Comparison of ENCODE assay signal across 19 mouse cellular contexts in genomic region chr7:4702334-4702733, GRCm38 (mm10). TPM values are rescaled to one million over a fixed set of nuclear protein-coding genes. Genes with fewer than 3 reads are reported as not detected.
DNase-seq lines count a peak whose midpoint lies in the region; ATAC-seq and TF ChIP-seq lines count a peak whose summit lies in the region.
"Had no signal": no experiment of that assay in that cellular context is flagged by ENCODE, and none has a peak within 500 bp of the region (broad histone marks: within the 10 kb centered on the region; RNA-seq: fewer than 3 reads in every experiment).

No protein-coding gene starts in this region.

- H3K9ac ChIP-seq in forebrain, embryonic 16.5 days (replicated peaks; ENCODE audit: low read depth, low read length) = no peak overlapping the region; the same call in 1 of the 2 replicates
- no peak overlapping the region for H3K9ac ChIP-seq in forebrain, embryonic 11.5 days (ENCODE audit: low read length)
- H3K9ac ChIP-seq in ES-Bruce4 (ENCODE audit: low read depth, poor library complexity, severe bottlenecking) = no peak overlapping the region
- no peak overlapping the region for H3K9ac ChIP-seq in embryonic facial prominence, embryonic 11.5 days (replicated peaks; ENCODE audit: low read length)
- H3K9ac ChIP-seq: embryonic facial prominence, embryonic 12.5 days; liver, embryonic 13.5 days; midbrain, embryonic 12.5 days; neural tube, embryonic 12.5 days had no signal

- WGBS in forebrain, embryonic 16.5 days = 39% methylated on average over 8 of the region's 8 CpGs
- 51% methylated on average over 8 of the region's 8 CpGs for WGBS in forebrain, embryonic 11.5 days
- WGBS in embryonic facial prominence, embryonic 11.5 days = 23% methylated on average over 8 of the region's 8 CpGs

- H3K27ac ChIP-seq in forebrain, embryonic 16.5 days (ENCODE audit: low read length) = peak overlapping the region; percentile 9; the same call in 1 of the 2 replicates
- H3K27ac ChIP-seq in forebrain, embryonic 11.5 days (ENCODE audit: low read depth, low read length) = no peak overlapping the region
- H3K27ac ChIP-seq in layer of hippocampus, adult 2 months = peak overlapping the region; percentile 33
- H3K27ac ChIP-seq in ES-Bruce4 (ENCODE audit: insufficient read depth, low read length) = peak overlapping the region; percentile 74
- no peak overlapping the region for H3K27ac ChIP-seq in embryonic facial prominence, embryonic 11.5 days (replicated peaks; ENCODE audit: low read depth, low read length)
- H3K27ac ChIP-seq: heart, embryonic 10.5 days; liver, embryonic 13.5 days; midbrain, embryonic 12.5 days; neural tube, embryonic 12.5 days had no signal

- TF ChIP-seq EP300 in ES-Bruce4 (IDR thresholded peaks at IDR 0.05; ENCODE audit: insufficient read depth, low read depth, low read length) = peak; percentile 80

- no peak overlapping the region for H3K4me3 ChIP-seq in forebrain, embryonic 16.5 days (replicated peaks; ENCODE audit: low read length)
- H3K4me3 ChIP-seq in forebrain, embryonic 11.5 days (ENCODE audit: low read depth, low read length) = no peak overlapping the region
- no peak overlapping the region for H3K4me3 ChIP-seq in layer of hippocampus, adult 2 months
- H3K4me3 ChIP-seq in ES-Bruce4 (ENCODE audit: low read depth, low read length) = no peak overlapping the region
- no peak overlapping the region for H3K4me3 ChIP-seq in embryonic facial prominence, embryonic 11.5 days (ENCODE audit: low read depth, low read length)
- H3K4me3 ChIP-seq: embryonic facial prominence, embryonic 12.5 days; heart, embryonic 10.5 days; liver, embryonic 13.5 days; midbrain, embryonic 12.5 days; neural tube, embryonic 12.5 days had no signal

- DNase-seq in forebrain, embryonic 11.5 days (ENCODE audit: low spot score) = no peak
- DNase-seq in layer of hippocampus, adult 2 months (ENCODE audit: low spot score in 2 of 2) = no peak
- no peak for DNase-seq in layer of hippocampus, adult 9-11 months
- DNase-seq in embryonic facial prominence, embryonic 11.5 days (ENCODE audit: low spot score) = peak; percentile 54
- no peak for DNase-seq in heart, postnatal 4 days
- DNase-seq in cerebellum, adult 18-20 months = no peak
- DNase-seq: adrenal gland, postnatal 25 days; B cell, adult 2 months; cerebellum, adult 9-11 months; heart, postnatal 14 days; liver, embryonic 13.5 days had no signal

- H3K36me3 ChIP-seq in forebrain, embryonic 16.5 days (ENCODE audit: control insufficient read depth, insufficient read depth) = peaks cover 25% of the 10 kb centered on the region
- peaks cover 6% of the 10 kb centered on the region; the same call in 1 of the 2 replicates for H3K36me3 ChIP-seq in forebrain, embryonic 11.5 days (ENCODE audit: control insufficient read depth, insufficient read depth, low read length)
- H3K36me3 ChIP-seq in ES-Bruce4 (ENCODE audit: control insufficient read depth, insufficient read depth, low read length, poor library complexity, severe bottlenecking) = no peaks in the 10 kb centered on the region
- peaks cover 2% of the 10 kb centered on the region for H3K36me3 ChIP-seq in embryonic facial prominence, embryonic 11.5 days (replicated peaks; ENCODE audit: control insufficient read depth, insufficient read depth, low read depth, low read length)
- H3K36me3 ChIP-seq: liver, embryonic 13.5 days had no signal

- H3K27me3 ChIP-seq in forebrain, embryonic 16.5 days (replicated peaks; ENCODE audit: control insufficient read depth, insufficient read depth, low read length) = no peaks in the 10 kb centered on the region
- no peaks in the 10 kb centered on the region for H3K27me3 ChIP-seq in forebrain, embryonic 11.5 days (ENCODE audit: control insufficient read depth, insufficient read depth, low read length)
- no peaks in the 10 kb centered on the region for H3K27me3 ChIP-seq in ES-Bruce4 (ENCODE audit: control insufficient read depth, insufficient read depth, low read length, poor library complexity, severe bottlenecking)
- no peaks in the 10 kb centered on the region for H3K27me3 ChIP-seq in embryonic facial prominence, embryonic 11.5 days (ENCODE audit: control insufficient read depth, insufficient read depth, low read length)
- H3K27me3 ChIP-seq: embryonic facial prominence, embryonic 12.5 days; midbrain, embryonic 12.5 days; neural tube, embryonic 12.5 days had no signal

- peaks cover 10% of the 10 kb centered on the region; the same call in 1 of the 2 replicates for H3K4me1 ChIP-seq in forebrain, embryonic 16.5 days (replicated peaks; ENCODE audit: control insufficient read depth, insufficient read depth, low read length)
- no peaks in the 10 kb centered on the region for H3K4me1 ChIP-seq in forebrain, embryonic 11.5 days (replicated peaks; ENCODE audit: control insufficient read depth, insufficient read depth, low read length)
- peaks cover 2% of the 10 kb centered on the region for H3K4me1 ChIP-seq in ES-Bruce4 (ENCODE audit: control insufficient read depth, insufficient read depth, low read length)
- H3K4me1 ChIP-seq in embryonic facial prominence, embryonic 11.5 days (ENCODE audit: control insufficient read depth, insufficient read depth, low read length) = no peaks in the 10 kb centered on the region
- H3K4me1 ChIP-seq: neural tube, embryonic 12.5 days had no signal

- no peak for ATAC-seq in forebrain, embryonic 16.5 days
- ATAC-seq in forebrain, embryonic 11.5 days (replicated peaks; ENCODE audit: low FRiP score) = no peak
- ATAC-seq in embryonic facial prominence, embryonic 11.5 days (replicated peaks; ENCODE audit: insufficient number of reproducible peaks, low FRiP score, low TSS enrichment, low read depth) = no peak; the same call in 1 of the 2 replicates
- ATAC-seq: intestine, postnatal 0 days had no signal

- TF ChIP-seq POLR2A in ES-Bruce4 (IDR thresholded peaks at IDR 0.05; ENCODE audit: insufficient read depth, low read length) = no peak

- no peak overlapping the region for H3K4me2 ChIP-seq in forebrain, embryonic 16.5 days (ENCODE audit: low read length)
- no peak overlapping the region for H3K4me2 ChIP-seq in forebrain, embryonic 11.5 days (ENCODE audit: low read depth, low read length, severe bottlenecking)
- no peak overlapping the region for H3K4me2 ChIP-seq in embryonic facial prominence, embryonic 11.5 days (ENCODE audit: low read depth, low read length)
- H3K4me2 ChIP-seq: embryonic facial prominence, embryonic 12.5 days; liver, embryonic 13.5 days; midbrain, embryonic 12.5 days; neural tube, embryonic 12.5 days had no signal

- H3K9me3 ChIP-seq in forebrain, embryonic 16.5 days (ENCODE audit: control insufficient read depth, low read length) = no peaks in the 10 kb centered on the region
- H3K9me3 ChIP-seq in forebrain, embryonic 11.5 days (ENCODE audit: control insufficient read depth, low read length) = no peaks in the 10 kb centered on the region
- H3K9me3 ChIP-seq in ES-Bruce4 (replicated peaks; ENCODE audit: control insufficient read depth, insufficient read depth, low read length, poor library complexity, severe bottlenecking) = no peaks in the 10 kb centered on the region
- no peaks in the 10 kb centered on the region for H3K9me3 ChIP-seq in embryonic facial prominence, embryonic 11.5 days (replicated peaks; ENCODE audit: control insufficient read depth, low read length)
- H3K9me3 ChIP-seq: embryonic facial prominence, embryonic 12.5 days; heart, embryonic 10.5 days; liver, embryonic 13.5 days; midbrain, embryonic 12.5 days; neural tube, embryonic 12.5 days had no signal

- TF ChIP-seq CTCF in layer of hippocampus, adult 2 months (conservative IDR thresholded peaks at IDR 0.05) = no peak
- TF ChIP-seq CTCF in ES-Bruce4 (IDR thresholded peaks at IDR 0.05; ENCODE audit: low read depth, low read length) = no peak

RNA-seq across cellular contexts. Expression of gene Brsk1, which starts 11.9 kb away (rescaled TPM):
- 5.9 and 7.9 TPM in 2 replicates for polyA plus RNA-seq in forebrain, embryonic 16.5 days (2015; fragmentation: Nextera tagmentation; extraction: Ambion mirVana)
- polyA plus RNA-seq in forebrain, embryonic 11.5 days (2014; fragmentation: Nextera tagmentation; extraction: Ambion mirVana) = 2.8 and 3.1 TPM in 2 replicates
- 100 to 1,000 TPM; 334 to 355 TPM for total RNA-seq in layer of hippocampus, adult 2 months (2021)
- polyA plus RNA-seq in ES-Bruce4 (2011; ENCODE audit: insufficient read depth, insufficient read length, low read depth, missing spikeins) = 10.9 TPM in 2 replicates
- 2.1 and 2.3 TPM in 2 replicates for polyA plus RNA-seq in embryonic facial prominence, embryonic 11.5 days (2014; fragmentation: Nextera tagmentation; extraction: Ambion mirVana)
- total RNA-seq in heart, postnatal 4 days (2021) = 1 to 10 TPM; 4.1 to 5.9 TPM

RNA-seq across cellular contexts. Expression of gene Hspbp1, which starts 17.5 kb away (rescaled TPM):
- 136 and 156 TPM in 2 replicates for polyA plus RNA-seq in forebrain, embryonic 16.5 days (2015; fragmentation: Nextera tagmentation; extraction: Ambion mirVana)
- polyA plus RNA-seq in forebrain, embryonic 11.5 days (2014; fragmentation: Nextera tagmentation; extraction: Ambion mirVana) = 115 TPM in 2 replicates
- total RNA-seq in layer of hippocampus, adult 2 months (2021) = 10 to 100 TPM; 82.1 to 92.1 TPM
- 51.8 and 63.3 TPM in 2 replicates for polyA plus RNA-seq in ES-Bruce4 (2011; ENCODE audit: insufficient read depth, insufficient read length, low read depth, missing spikeins)
- 102 and 104 TPM in 2 replicates for polyA plus RNA-seq in embryonic facial prominence, embryonic 11.5 days (2014; fragmentation: Nextera tagmentation; extraction: Ambion mirVana)
- 10 to 100 TPM; 51.5 to 54.7 TPM for total RNA-seq in heart, postnatal 4 days (2021)

RNA-seq across cellular contexts. Expression of gene Tmem150b, which starts 22.7 kb away (rescaled TPM):
- polyA plus RNA-seq in forebrain, embryonic 16.5 days (2015; fragmentation: Nextera tagmentation; extraction: Ambion mirVana) = 0.11 and 0.33 TPM in 2 replicates
- polyA plus RNA-seq in forebrain, embryonic 11.5 days (2014; fragmentation: Nextera tagmentation; extraction: Ambion mirVana) = 0.13 and 0.19 TPM in 2 replicates
- under 1 TPM in 1 of 2 experiments, not detected in 1; 0.13 TPM for total RNA-seq in layer of hippocampus, adult 2 months (2021)
- not detected in 2 replicates for polyA plus RNA-seq in ES-Bruce4 (2011; ENCODE audit: insufficient read depth, insufficient read length, low read depth, missing spikeins)
- polyA plus RNA-seq in embryonic facial prominence, embryonic 11.5 days (2014; fragmentation: Nextera tagmentation; extraction: Ambion mirVana) = not detected in 2 replicates
- total RNA-seq in heart, postnatal 4 days (2021) = under 1 TPM in 1 of 2 experiments, not detected in 1; 0.12 TPM
- total RNA-seq: gastrocnemius, adult 8-10 months; heart, postnatal 14 days had no signal
- polyA plus RNA-seq: heart, embryonic 10.5 days had no signal

RNA-seq across cellular contexts. Expression of gene Kmt5c, which starts 37.6 kb away (rescaled TPM):
- 60.0 and 66.9 TPM in 2 replicates for polyA plus RNA-seq in forebrain, embryonic 16.5 days (2015; fragmentation: Nextera tagmentation; extraction: Ambion mirVana)
- polyA plus RNA-seq in forebrain, embryonic 11.5 days (2014; fragmentation: Nextera tagmentation; extraction: Ambion mirVana) = 88.1 and 89.4 TPM in 2 replicates
- 10 to 100 TPM; 25.2 to 37.6 TPM for total RNA-seq in layer of hippocampus, adult 2 months (2021)
- 69.0 and 72.3 TPM in 2 replicates for polyA plus RNA-seq in ES-Bruce4 (2011; ENCODE audit: insufficient read depth, insufficient read length, low read depth, missing spikeins)
- polyA plus RNA-seq in embryonic facial prominence, embryonic 11.5 days (2014; fragmentation: Nextera tagmentation; extraction: Ambion mirVana) = 55.7 and 61.6 TPM in 2 replicates
- 10 to 100 TPM; 41.6 to 43.5 TPM for total RNA-seq in heart, postnatal 4 days (2021)

RNA-seq across cellular contexts. Expression of gene Ppp6r1, which starts 43.5 kb away (rescaled TPM):
- 7.6 and 7.8 TPM in 2 replicates for polyA plus RNA-seq in forebrain, embryonic 16.5 days (2015; fragmentation: Nextera tagmentation; extraction: Ambion mirVana)
- polyA plus RNA-seq in forebrain, embryonic 11.5 days (2014; fragmentation: Nextera tagmentation; extraction: Ambion mirVana) = 6.6 and 7.1 TPM in 2 replicates
- 100 to 1,000 TPM; 133 to 134 TPM for total RNA-seq in layer of hippocampus, adult 2 months (2021)
- 58.6 and 66.3 TPM in 2 replicates for polyA plus RNA-seq in ES-Bruce4 (2011; ENCODE audit: insufficient read depth, insufficient read length, low read depth, missing spikeins)
- polyA plus RNA-seq in embryonic facial prominence, embryonic 11.5 days (2014; fragmentation: Nextera tagmentation; extraction: Ambion mirVana) = 4.9 and 5.0 TPM in 2 replicates
- total RNA-seq in heart, postnatal 4 days (2021) = 10 to 100 TPM; 79.1 to 81.3 TPM

Comparison
In these comparisons a context has a peak if more than half of its experiments do, and no peak if none do; other contexts are left out.
1. H3K27ac ChIP-seq: peak in forebrain, embryonic 16.5 days (single experiment), layer of hippocampus, adult 2 months (single experiment) and ES-Bruce4 (single experiment); none in forebrain, embryonic 11.5 days (single experiment) and embryonic facial prominence, embryonic 11.5 days (single experiment).